Mouse (Mus musculus) liver, embryonic 14.5 days (tissue): ENCODE results near the gene Tmem50b. TPM values are rescaled to one million over a fixed set of nuclear protein-coding genes. Genes with fewer than 3 reads are reported as not detected.

Experiments
- ATAC-seq: fragments of 200-750 bp; cut with Nextera tagmentation; 2 replicates; pipeline ENCODE4 v1.8.0; 2017; ENCODE audit warnings: moderate number of reproducible peaks, mild to moderate bottlenecking, moderate library complexity; ENCODE audit not compliant: insufficient read depth
- DNase-seq, 3 experiments: peaks; one replicate each; pipeline ENCODE4 v3.0.0-alpha.2; 2012 to 2013; ENCODE audit warnings: low read depth in 3 of 3, low spot score in 3 of 3
- H3K27ac ChIP-seq: fragments of 300-500 bp; sonication (generic); 2 replicates; pipeline ENCODE4 v1.5.1; 2014; ENCODE audit warnings: moderate library complexity, mild to moderate bottlenecking, control low read depth, inconsistent platforms
- H3K27me3 ChIP-seq: fragments of 300-500 bp; sonication (generic); 2 replicates; pipeline ENCODE4 v1.6.1; 2014; ENCODE audit warnings: mild to moderate bottlenecking, low read length, moderate library complexity; ENCODE audit not compliant: control insufficient read depth, insufficient read depth
- H3K36me3 ChIP-seq: fragments of 300-500 bp; sonication (generic); replicated peaks from 2 replicates; pipeline ENCODE4 v1.6.1; 2014; ENCODE audit warnings: low read depth; ENCODE audit not compliant: control insufficient read depth, insufficient read depth
- H3K4me1 ChIP-seq, 2 experiments: fragments of 200-500 bp in 1 of 2; fragments of 300-500 bp in 1 of 2; sonication (generic) in 1 of 2; replicated peaks; 2 replicates each; pipeline ENCODE4 v1.6.1; 2012 to 2014; ENCODE audit warnings: antibody characterized with exemption in 1 of 2, inconsistent platforms in 1 of 2, low read length in 1 of 2; ENCODE audit not compliant: control insufficient read depth in 2 of 2, insufficient read depth in 2 of 2
- H3K4me2 ChIP-seq: fragments of 300-500 bp; sonication (generic); 2 replicates; pipeline ENCODE4 v1.6.1; 2014; ENCODE audit warnings: low read depth, mild to moderate bottlenecking, control low read depth, moderate library complexity
- H3K4me3 ChIP-seq, 2 experiments: fragments of 200-500 bp in 1 of 2; fragments of 300-500 bp in 1 of 2; sonication (generic) in 1 of 2; 2 replicates each; pipeline ENCODE4 v1.5.1; 2012 to 2014; ENCODE audit warnings: low read depth in 2 of 2, low read length in 2 of 2, mild to moderate bottlenecking in 2 of 2, control low read depth in 1 of 2, inconsistent platforms in 1 of 2, moderate library complexity in 1 of 2; ENCODE audit not compliant: insufficient read depth in 1 of 2
- H3K9ac ChIP-seq: fragments of 300-500 bp; sonication (generic); replicated peaks from 2 replicates; pipeline ENCODE4 v1.6.1; 2014; ENCODE audit warnings: mild to moderate bottlenecking, control low read depth, moderate library complexity
- H3K9me3 ChIP-seq: fragments of 300-500 bp; sonication (generic); 2 replicates; pipeline ENCODE4 v1.6.1; 2016; ENCODE audit warnings: low read length, mixed read lengths; ENCODE audit not compliant: control insufficient read depth
- CTCF ChIP-seq: IDR thresholded peaks from 2 replicates; pipeline ENCODE4 v1.5.1; 2016; ENCODE audit warnings: antibody characterized with exemption, low read depth, control low read depth
- EP300 ChIP-seq: IDR thresholded peaks from 2 replicates; pipeline ENCODE4 v1.6.1; 2016; ENCODE audit warnings: antibody characterized with exemption, low read depth
- WGBS: fragments of 180-500 bp; shearing (Covaris S2); extraction: QIAGEN DNeasy Blood & Tissue Kit; methylation state at CpG from one replicate; pipeline ENCODE4 v1.1.7; 2014; ENCODE audit not compliant: insufficient replicate concordance; 5-methylcytosine and 5-hydroxymethylcytosine counted together
- polyA plus RNA-seq, 2 experiments: library from polyadenylated mRNA; depleted of rRNA in 1 of 2; stranded (reverse) in 1 of 2; unstranded in 1 of 2; fragments of >200 nt; fragmentation: Nextera tagmentation in 1 of 2; extraction: Ambion mirVana in 1 of 2; gene quantifications; 2 replicates each; pipeline versions ENCODE4 v1.2.1 to v1.2.3; 2012 to 2014

The Tmem50b gene
- polyA plus RNA-seq, 2 experiments: 2.8 to 5.0 TPM

GRCm38 (mm10) chr16:91561541-91562457 is 35.8 kb downstream of the Tmem50b start:
- H3K27ac ChIP-seq: no peak overlapping the region
- H3K27me3 ChIP-seq: no peaks in the 10 kb centered on the region
- H3K9ac ChIP-seq: no peak overlapping the region
- no peak for DNase-seq
- H3K4me1 ChIP-seq: peaks cover 13 to 15% of the 10 kb centered on the region in 2 experiments
- no peak for TF ChIP-seq CTCF
- TF ChIP-seq EP300: no peak
- WGBS: 82% methylated on average over 38 of the region's 38 CpGs
- H3K4me2 ChIP-seq: no peak overlapping the region
- no peak overlapping the region for H3K4me3 ChIP-seq
- H3K36me3 ChIP-seq: peaks cover 5% of the 10 kb centered on the region
- no peaks in the 10 kb centered on the region for H3K9me3 ChIP-seq
- ATAC-seq: peak; percentile 32; the same call in 1 of the 2 replicates

- no peak overlapping the region for H3K4me3 ChIP-seq
- H3K27me3 ChIP-seq: no peaks in the 10 kb centered on the region
- H3K9ac ChIP-seq: no peak overlapping the region
- 62% methylated on average over 9 of the region's 9 CpGs for WGBS
- no peaks in the 10 kb centered on the region for H3K9me3 ChIP-seq
- ATAC-seq: no peak
- DNase-seq: no peak
- peaks cover 13 to 15% of the 10 kb centered on the region in 2 experiments for H3K4me1 ChIP-seq
- no peak overlapping the region for H3K27ac ChIP-seq
- H3K36me3 ChIP-seq: peaks cover 5% of the 10 kb centered on the region
- TF ChIP-seq EP300: no peak
- TF ChIP-seq CTCF: peak; percentile 82
- no peak overlapping the region for H3K4me2 ChIP-seq
These were observed 36.5 kb downstream of the Tmem50b start for GRCm38 (mm10) chr16:91561099-91561498.

- Histone ChIP-seq H3K4me3 (no peak overlapping the region), H3K4me1 (peaks cover 4 to 14% of the 10 kb centered on the region in 2 experiments; a peak in 3 of 4 replicates), H3K27me3 (no peaks in the 10 kb centered on the region), H3K27ac (no peak overlapping the region), H3K4me2 (no peak overlapping the region), H3K9me3 (no peaks in the 10 kb centered on the region), H3K36me3 (no peaks in the 10 kb centered on the region; the same call in none of the 2 replicates), H3K9ac (no peak overlapping the region)
- ATAC-seq (no peak), DNase-seq (no peak)
- 90% methylated on average over 15 of the region's 15 CpGs for WGBS
- TF ChIP-seq CTCF (no peak), EP300 (no peak)
These were observed 39.9 kb downstream of the Tmem50b start for GRCm38 (mm10) chr16:91557693-91558092.

GRCm38 (mm10) chr16:91557214-91557613 is 40.4 kb downstream of the Tmem50b start:
- no peaks in the 10 kb centered on the region for H3K9me3 ChIP-seq
- H3K27me3 ChIP-seq: no peaks in the 10 kb centered on the region
- no peak overlapping the region for H3K4me3 ChIP-seq
- ATAC-seq: no peak
- WGBS: 87% methylated on average over 7 of the region's 7 CpGs
- no peaks in the 10 kb centered on the region; the same call in none of the 2 replicates for H3K36me3 ChIP-seq
- H3K9ac ChIP-seq: no peak overlapping the region
- TF ChIP-seq EP300: no peak
- no peak for TF ChIP-seq CTCF
- no peak overlapping the region for H3K27ac ChIP-seq
- no peak overlapping the region for H3K4me2 ChIP-seq
- peaks cover 4 to 14% of the 10 kb centered on the region in 2 experiments; a peak in 3 of 4 replicates for H3K4me1 ChIP-seq
- no peak for DNase-seq

GRCm38 (mm10) chr16:91556659-91557058 is 40.9 kb downstream of the Tmem50b start:
- Histone ChIP-seq H3K9ac (no peak overlapping the region), H3K9me3 (no peaks in the 10 kb centered on the region), H3K27me3 (no peaks in the 10 kb centered on the region), H3K4me3 (no peak overlapping the region), H3K4me1 (peaks cover 9 to 19% of the 10 kb centered on the region in 2 experiments), H3K27ac (no peak overlapping the region), H3K36me3 (no peaks in the 10 kb centered on the region; the same call in none of the 2 replicates), H3K4me2 (no peak overlapping the region)
- DNase-seq (no peak), ATAC-seq (no peak)
- TF ChIP-seq EP300: no peak
- WGBS: 84% methylated on average over 15 of the region's 15 CpGs
